Mouse (Mus musculus) CD4-positive, CD25-positive, alpha-beta regulatory T cell, adult 4 months (primary cell): ENCODE data around the gene Galntl6. TPM values are rescaled to one million over a fixed set of nuclear protein-coding genes. Genes with fewer than 3 reads are reported as not detected.
A peak's percentile ranks its signal among the peaks of the same experiment; 100 is the strongest.

Source experiments
- ATAC-seq: one replicate; pipeline ENCODE4 v1.8.0; 2017
- polyA plus RNA-seq, 2 experiments: library from polyadenylated mRNA; unstranded; fragments of 100-300 nt; shearing (Covaris generic); gene quantifications; one replicate each; pipeline ENCODE4 v1.2.1; 2017

Gene Galntl6
- polyA plus RNA-seq, 2 experiments from 2014 or later = not detected

GRCm38 (mm10) chr8:57760921-57761320, 1151.5 kb downstream of the Galntl6 start:
- ATAC-seq = no peak

GRCm38 (mm10) chr8:57758857-57759256, 1153.6 kb downstream of the Galntl6 start:
- ATAC-seq = peak; percentile 92

GRCm38 (mm10) chr8:57757476-57757875, 1155.0 kb downstream of the Galntl6 start:
- ATAC-seq = no peak

- no peak for ATAC-seq
Measured at GRCm38 (mm10) chr8:57754066-57754465, 1158.4 kb downstream of the Galntl6 start.

- no peak for ATAC-seq
Measured at GRCm38 (mm10) chr8:57743636-57744035, 1168.8 kb downstream of the Galntl6 start.

GRCm38 (mm10) chr8:57741983-57742382, 1170.5 kb downstream of the Galntl6 start:
- no peak for ATAC-seq

GRCm38 (mm10) chr8:57741309-57741708, 1171.1 kb downstream of the Galntl6 start:
- no peak for ATAC-seq

- no peak for ATAC-seq
Measured at GRCm38 (mm10) chr8:57737281-57737680, 1175.2 kb downstream of the Galntl6 start.

- ATAC-seq = no peak
Measured at GRCm38 (mm10) chr8:57732795-57733194, 1179.6 kb downstream of the Galntl6 start.

GRCm38 (mm10) chr8:57731666-57732065, 1180.8 kb downstream of the Galntl6 start:
- no peak for ATAC-seq

- no peak for ATAC-seq
Measured at GRCm38 (mm10) chr8:57728276-57728675, 1184.2 kb downstream of the Galntl6 start.

- ATAC-seq = no peak
Measured at GRCm38 (mm10) chr8:57724843-57725627, 1187.4 kb downstream of the Galntl6 start.

Other genes with a start within 250 kb of the Galntl6 start
- gene BC030500, start 885 bp downstream of the Galntl6 start, polyA plus RNA-seq = not detected